Mouse (Mus musculus) embryo, embryonic 11 days (tissue): ENCODE measurements around the gene Jmy.
"Not testable (repeated sequence)": the region's sequence is repeated elsewhere in the genome, so short reads cannot be mapped to it uniquely, and the experiment has no call there.

Experiments used
- DNase-seq: peaks from one replicate; pipeline ENCODE4 v3.0.0-alpha.2; 2015

Jmy gene

DNA sequence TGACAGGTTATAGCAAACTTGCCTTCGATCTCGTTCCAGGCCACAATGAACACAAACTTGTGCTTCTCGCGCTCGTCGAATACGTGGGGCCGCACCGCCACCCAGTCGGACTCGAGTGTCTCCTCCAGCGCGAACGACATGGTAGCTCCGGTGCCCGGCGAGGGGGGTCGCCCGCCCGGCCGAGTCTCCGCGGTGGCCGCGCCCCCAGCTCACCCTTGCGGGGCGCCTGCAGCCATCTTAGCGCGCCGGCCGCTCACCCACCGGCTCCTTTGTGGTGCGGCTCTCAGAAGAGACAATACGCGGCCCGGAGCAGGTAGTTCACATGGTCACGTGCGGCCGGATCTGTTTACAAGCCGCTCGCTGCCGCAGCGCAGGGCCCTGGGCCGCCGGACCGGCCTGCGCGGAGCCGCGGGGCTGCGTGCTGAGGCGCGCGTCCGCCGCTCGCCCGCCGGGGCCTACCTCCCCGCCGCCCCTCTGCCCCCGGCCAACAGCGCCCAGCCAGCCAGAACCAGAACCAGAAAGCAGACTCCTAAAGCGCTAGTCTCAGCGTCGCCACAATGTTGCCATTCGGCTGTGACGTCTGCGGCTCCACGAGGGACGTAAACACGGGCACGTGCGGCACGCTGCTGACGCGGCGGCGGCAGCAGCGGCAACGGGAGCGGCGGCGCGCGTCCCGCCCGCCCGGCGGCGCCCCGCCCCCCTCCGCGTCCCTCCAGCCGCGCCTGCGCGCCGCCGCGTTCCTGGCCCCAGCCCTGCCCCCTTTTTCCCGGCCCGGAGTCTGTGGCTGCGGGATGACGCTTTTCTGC lies at the start of gene Jmy:
Gene Jmy, minus strand, starts transcription at position 642 of the 806 bp plus-strand sequence.
- peak; percentile 94 for DNase-seq

DNA sequence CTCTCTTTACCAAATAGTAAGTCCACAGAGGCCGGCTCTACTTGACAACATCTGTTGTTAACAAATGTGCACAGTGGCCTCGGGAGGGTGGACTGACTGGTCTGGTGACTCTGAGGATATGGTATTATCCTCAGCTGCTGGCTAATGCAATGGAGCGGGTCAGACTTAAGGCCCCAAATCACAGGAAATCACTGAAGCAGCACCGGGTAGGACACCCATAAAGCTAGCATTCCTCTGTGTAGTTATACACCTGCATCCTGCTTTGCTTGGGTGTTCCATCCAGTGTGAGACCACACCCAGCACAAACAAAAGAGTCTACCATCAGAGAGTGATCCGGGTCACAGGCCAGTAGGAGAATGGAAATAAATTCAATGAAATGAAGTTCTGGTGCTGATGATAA lies 48.0 kb upstream of the Jmy start:
- no peak for DNase-seq

DNA sequence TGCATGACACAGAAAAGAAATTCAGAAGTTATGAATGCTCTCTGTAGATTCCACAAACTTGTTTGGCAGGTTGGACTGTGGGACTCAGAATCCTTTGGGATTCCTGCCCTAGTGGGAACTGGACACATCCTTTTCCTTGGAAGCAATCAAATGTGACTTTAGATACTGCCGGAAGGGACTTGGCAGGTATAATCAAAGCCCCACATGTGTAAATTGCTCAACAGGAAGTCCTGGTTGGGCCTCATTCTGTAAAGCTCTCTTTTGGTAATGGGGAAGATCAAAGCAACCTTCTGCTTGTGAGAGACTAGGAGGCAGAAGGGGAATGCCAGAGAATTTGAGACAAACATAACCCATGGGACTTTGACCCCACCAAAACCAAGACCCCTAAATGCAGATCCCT lies 46.4 kb upstream of the Jmy start:
- DNase-seq = no peak

DNA sequence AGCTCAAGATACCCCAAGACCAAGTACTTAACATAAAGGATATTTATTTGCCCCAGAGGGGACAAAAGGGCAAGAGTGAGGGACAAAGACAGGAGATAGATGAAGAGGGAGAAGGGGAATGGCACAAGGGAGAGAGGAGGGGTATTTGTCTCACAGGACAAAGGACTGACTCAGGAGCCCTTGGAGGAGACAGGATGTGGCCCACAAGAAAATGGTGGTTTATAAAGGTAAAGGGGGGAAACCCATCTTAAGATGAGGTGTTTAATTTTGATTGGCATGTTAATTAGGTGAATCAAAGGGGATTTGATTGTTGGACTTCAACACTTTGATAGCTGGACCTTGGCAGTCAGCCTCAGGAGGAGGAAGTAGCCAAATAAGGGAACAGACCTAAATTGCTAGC lies 44.7 kb upstream of the Jmy start:
- DNase-seq = no peak

DNA sequence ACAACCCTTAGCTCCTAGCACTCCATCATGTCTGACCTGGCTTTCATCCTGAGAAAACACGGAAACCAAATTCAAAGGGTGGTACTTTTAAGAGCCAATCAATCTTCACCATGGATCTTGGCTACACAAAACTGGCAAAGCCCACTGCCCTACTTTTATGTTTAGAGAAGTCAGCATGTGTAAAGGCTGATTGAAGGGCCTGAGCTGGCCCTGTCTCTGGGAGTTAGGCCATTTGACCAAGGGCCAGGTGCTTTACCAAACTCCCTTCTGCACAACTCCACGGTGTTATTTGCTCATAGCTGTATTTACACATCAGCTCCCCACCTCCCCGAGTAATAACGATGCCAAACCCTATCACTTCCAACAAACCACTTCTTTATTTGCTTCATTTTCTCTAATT lies 39.7 kb upstream of the Jmy start:
- no peak for DNase-seq

DNA sequence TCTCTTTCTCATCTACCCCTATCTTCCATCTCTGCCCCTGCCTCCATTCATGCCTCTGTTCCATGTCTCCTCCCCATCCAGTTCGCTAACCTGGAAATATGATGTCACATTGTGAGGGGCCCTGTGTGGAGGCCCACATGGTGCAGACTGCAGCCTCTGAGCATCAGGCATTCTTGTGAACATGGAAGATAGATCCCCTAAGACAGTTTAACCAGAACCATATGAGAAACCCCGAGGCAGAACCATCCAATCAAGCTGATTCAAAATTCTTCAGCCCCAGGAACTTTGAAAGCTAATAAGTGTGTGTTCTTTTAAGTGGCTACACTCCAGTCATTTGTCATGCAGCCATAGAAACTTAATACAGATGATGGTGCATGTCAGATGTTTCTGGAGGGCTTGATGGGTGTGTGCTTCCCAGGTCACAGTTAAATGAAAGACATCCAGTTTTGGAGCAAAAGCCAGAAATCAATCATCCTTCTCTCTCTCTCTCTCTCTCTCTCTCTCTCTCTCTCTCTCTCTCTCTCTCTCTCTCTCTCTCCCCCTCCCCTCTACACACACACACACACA lies 19.2 kb upstream of the Jmy start:
- DNase-seq = peak; percentile 56

DNA sequence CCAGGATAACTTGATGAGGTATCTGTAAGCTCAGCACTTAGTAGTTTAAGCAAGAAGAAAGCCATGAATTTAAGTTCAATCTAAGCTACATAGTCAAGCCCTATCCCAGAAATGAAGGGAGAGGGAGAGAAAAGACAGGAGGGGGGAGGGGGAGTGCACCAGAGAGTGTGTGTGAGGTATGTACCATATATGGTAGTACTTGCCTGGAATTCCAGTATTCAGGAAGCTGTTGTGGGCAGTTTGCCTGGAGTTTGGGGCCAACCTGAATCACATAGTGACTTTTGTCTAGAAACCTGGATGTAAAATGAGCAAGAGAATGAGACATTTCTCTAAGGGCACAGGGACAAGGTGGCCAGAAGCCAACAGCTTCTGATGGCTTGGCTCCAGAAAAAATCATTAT lies 17.6 kb upstream of the Jmy start:
- DNase-seq = no peak

DNA sequence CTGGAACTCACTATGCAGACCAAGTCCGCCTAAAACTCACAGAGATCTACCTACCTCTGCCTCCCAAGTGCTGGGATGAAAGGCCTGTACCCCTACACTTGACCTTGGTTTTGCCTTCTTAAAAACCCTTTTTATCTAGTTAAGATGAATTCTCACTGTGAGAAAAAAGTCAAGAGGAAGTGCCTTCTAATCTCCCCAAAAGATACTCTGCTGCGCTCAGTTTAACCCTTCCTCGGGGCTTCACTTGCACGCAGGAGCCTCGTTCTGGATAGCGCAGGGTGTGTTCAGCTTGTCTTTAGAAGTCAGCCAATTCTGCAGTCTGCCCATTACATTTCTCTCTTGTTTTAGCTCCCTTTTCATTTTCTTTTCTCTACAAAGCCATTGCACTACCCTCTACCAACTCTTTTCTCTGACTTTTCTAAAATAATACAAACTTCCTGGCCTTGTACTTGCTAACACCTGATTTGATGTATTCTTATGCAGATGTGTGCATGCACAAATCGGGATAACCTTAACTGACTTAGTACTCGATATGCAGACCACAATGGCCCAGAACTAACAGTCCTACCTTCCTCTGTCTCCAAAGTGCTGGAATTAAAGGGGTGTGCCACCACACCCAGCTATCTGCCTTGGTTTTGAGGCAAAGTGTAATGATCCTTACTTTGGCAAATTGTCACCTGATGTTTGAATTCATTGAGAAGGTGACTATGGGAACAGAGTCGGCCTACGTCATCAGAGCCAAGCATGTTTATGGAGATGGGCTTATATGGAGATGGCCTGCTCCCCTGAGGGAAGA lies 14.6 kb upstream of the Jmy start:
- DNase-seq = no peak

DNA sequence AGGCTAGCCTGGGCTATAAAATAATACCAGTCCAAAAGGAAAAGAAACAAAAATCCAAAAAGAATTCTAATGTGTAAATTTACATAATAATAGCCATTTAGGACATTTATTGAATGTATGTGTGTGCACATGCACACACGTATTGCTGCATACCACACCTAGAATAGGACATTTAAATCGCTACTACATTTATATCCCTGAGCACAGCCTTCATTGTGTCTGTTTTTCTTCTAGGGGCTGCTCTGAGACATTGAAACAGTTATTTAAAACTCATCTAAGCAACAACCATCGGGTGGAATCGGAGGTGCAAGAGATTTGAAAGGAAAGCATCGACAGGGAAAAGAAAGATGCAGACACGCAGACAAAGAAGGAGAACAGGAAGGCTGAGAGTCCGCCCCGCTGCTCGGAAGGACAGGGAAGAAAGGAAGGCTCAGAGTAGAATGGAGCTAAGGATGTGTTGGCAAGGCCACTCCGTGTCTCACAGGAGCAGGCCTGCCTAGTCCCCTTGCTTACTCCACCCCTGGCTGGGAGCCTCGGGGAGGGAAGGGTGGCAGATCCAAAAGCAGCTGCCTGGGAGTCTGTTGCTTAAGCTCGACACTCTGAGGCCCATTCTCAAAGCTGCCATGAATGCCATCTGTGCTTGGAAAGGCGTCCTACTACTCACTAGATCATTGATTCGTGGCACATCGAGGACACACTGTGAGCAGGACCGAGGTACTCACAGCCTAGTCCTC lies 11.0 kb upstream of the Jmy start:
- no peak for DNase-seq

DNA sequence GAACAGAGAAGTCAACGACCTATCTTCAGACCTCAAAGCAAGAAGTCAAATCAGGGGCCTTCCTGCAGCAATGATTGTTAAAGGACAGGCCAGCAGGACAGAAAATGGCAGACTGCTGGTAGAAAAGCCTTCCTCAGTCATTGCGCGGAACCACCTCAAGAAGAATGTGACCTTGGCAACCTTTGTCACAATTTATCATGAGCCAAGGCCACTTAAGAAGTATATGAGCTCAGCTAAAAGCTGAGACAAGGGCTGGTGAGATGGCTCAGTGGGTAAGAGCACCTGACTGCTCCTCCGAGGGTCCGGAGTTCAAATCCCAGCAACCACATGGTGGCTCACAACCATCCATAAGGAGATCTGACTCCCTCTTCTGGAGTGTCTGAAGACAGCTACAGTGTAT lies 7.3 kb upstream of the Jmy start:
- not testable (repeated sequence) for DNase-seq

DNA sequence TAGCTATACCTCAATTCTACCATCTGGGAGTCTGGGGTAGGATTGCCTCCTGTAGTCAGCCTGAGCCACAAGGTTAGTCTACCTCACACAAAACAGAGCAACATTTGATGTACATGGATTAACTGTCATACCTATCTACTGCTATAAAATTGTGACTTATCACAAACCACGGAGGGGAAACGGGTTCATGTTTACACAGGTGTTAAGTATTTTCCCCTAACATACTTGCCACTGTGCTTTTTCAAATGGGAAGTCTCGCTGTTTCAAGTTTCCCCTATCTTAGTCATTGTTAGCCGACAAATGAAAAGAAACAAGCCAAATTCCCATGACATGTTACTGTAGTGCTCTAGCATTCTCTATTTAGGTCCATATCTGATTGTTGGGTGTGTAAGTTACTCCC lies 2.1 kb upstream of the Jmy start:
- no peak for DNase-seq

DNA sequence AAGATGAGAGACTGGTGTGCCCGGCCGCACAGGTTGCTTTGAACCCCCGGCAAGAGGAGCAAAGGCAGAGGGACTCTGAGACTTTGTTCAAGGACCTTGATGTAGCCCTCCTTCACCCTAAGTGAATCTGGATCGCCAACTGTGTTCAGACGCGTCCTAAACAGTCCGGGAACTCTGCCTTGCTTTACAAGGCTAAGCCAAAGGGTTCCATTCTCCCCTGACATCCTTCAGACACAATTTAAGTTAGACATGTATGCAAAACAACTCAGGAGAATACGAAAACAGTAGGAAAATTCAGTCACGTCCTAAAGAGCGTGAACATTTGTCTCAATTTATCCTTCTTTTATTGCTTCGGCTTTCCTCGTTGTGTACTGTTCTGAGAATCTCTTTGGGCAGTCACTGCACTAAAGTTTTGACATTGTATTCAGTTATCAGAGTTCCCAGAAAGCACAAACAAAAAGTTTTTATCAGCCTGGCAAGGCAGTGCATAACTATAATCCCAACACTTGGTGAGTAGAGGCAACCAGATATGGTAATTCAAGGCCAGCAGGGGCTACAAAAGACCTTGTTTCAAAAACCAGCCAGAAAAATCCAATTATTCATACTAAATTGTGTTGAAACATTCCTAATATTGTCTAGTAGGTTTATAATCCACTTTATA lies 495 bp upstream of the Jmy start:
- DNase-seq = no peak

DNA sequence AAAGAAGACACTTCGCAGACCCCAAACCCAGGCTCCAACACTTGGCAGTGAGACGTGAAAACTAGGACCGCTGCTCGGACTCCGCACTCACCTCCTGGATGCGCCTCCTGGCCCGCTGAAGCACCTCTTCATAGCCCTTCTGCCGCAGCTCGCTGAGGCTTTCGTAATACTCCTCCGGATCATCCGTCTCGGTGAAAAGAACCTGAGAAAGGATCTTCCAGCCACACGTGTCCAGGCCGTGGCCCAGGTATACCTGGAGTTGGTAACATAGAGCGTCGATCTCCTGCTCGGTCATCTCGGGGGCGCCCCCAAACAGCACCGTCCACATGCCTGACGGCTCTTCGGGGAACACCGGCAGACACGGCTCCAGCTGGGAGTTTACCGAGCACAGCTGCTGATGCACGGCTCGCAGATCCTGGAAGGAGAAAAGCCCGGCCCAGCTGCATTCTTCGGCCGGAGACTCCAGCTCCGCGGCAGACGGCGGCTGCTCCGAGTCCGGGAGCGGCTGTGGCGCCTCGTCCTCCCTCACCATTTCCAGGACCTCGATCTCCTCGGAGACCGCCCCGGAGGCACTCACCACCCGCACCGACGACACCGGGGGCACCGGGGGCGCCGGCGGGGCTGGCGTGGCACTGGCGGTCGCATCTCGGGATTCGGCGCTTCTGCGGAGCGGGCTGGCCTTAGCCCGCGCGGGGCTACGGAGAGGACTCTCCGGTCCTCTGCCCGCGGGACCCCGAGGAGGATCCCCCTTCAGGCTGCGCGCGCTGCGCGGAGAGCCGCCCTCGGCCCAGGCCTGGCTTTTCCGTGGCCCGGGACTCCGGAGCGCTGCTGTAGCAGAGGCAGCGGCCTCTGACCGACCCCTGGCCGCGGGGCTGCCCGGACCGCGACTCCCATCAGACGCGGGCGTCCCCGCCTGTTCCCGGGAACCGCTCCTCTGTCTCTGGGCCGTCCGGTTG lies 1.1 kb downstream of the Jmy start:
- DNase-seq = peak; percentile 63

DNA sequence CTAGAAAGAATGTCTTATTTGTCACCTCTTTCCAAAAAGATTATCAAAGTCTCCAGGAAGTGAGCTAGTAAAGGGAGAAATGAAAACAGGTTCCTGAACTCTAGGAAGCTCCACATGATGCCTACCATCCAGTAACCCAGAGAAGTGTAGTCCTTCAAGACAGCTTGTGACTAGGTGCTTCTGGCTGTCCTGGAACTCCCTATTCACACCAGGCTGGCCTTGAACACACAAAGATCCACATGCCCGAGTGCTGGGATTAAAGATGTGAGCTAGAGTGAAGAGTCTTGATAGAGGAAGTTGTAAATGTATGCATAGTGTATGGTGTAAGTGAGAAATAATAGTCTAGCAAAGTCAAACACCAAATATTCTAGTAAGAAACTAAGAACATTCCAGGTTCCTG lies 2.6 kb downstream of the Jmy start:
- DNase-seq = no peak

DNA sequence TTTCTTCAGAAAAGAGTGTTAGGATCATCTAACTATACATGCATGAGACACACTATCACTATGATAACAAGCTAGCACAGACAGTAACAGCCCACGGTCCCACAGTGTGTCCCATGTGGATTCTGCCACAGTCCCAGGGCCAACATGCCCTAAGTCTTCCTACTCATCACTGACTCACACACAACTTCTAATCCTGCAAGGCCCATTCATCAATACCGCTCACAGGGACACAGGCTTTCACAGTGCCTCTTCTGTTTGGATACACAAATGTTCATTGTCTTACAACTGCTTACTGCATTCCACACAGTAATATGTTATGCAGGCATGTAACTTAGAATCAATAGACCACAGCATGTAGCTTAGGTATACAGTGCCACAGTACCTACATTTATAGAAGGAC lies 11.1 kb downstream of the Jmy start:
- DNase-seq = no peak

DNA sequence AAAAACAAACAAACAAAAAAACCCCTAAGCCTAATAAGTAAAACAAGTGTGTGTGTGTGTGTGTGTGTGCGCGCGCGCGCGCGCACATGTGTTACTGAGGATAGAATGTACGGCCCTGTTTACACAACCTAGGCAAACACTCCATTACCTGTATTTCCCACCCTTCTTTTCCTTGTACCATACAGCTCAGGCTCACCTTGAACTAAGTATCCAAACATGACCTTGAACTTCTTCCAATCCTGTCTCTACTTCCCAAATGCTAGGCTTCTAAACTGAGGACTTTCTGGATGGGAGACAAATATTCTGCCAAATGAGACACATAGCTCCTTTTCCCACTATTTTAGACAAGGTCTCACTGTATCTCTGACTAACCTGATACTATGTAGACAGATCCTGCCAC lies 11.9 kb downstream of the Jmy start:
- DNase-seq = no peak

DNA sequence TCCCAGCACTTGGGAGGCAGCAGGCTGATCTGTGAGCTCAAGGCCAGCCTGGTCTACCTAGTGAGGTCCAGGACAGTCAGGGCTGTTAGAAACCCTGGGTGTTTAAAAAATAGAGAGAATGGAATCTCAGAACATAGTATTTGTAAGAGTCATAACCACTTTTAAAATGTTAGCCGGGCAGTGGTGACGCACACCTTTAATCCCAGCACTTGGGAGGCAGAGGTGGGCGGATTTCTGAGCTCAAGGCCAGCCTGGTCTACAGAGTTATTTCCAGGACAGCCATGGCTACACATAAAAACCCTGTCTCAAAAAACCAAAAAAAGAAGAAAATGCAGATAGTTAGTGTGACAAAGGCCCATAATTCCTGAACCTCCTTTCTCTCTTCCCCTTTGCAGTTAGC lies 15.3 kb downstream of the Jmy start:
- no peak for DNase-seq

DNA sequence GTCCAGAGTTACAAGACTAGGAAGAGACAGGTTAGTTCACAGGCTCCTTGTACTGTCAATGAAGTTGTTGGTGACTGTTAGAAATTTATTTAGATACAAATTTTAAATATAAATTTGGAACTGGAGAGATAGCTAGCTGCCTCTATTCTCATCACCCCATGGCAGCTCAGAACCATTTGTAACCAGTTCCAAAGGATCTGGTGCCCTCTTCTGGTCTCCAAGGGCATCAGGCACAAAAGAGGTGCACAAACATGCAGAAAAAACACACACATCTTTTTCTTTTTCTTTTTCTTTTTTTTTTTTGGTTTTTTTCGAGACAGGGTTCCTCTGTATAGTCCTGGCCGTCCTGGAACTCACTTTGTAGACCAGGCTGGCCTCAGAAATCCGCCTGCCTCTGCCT lies 18.5 kb downstream of the Jmy start:
- DNase-seq = no peak

DNA sequence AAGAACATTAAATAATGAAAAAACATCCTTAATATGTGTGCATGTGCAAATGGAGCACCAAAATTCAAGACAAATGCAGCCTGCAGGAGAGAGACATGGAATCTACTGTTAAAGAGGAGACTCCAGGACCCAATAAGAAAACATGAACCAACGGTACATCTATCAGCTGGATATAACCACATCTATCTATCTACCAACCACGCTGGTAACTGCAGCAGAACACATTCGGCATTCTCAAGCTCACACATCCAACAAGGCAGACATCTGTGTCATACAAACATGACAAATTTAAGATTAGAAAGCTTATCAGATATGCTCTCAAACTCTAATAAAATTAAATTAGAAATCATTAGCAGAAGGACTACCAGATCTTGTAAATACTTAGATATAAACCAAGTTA lies 21.3 kb downstream of the Jmy start:
- no peak for DNase-seq

DNA sequence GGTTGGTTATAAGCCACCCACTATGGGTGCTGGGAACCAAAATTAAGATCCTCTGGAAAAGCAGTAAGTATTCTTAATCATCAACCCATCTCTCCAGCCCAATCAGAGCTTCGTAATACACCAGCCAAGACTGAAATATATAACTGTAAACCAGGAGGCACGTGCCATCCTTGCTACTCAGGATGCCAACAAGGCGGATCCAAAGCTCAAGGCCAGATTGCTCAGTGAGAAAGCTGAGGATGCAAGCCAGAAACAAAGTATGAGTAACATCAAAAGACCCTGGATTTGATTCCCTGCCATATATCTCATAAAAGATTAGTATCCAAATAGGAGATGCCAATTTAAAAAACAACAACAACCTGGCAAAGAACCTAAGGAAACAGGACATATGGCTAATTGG lies 31.3 kb downstream of the Jmy start:
- no peak for DNase-seq

DNA sequence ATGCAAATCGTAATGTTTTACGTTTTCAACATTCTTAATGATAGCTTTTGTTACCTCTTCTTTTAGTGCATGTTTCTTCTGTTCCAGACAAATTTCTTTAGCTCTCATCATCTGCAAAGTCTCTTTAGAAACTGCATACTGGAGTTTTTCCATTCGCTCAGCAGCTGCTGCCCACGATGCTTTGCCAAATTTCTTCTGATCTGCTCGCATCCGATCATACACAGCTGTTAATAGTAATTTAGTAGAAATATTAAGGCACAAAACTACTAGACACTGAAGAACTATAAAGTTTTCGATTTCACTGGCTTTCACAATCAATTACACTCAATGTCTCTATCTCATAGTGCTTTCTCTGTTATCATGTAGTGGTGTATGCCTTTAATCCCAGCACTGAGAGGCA lies 40.0 kb downstream of the Jmy start:
- DNase-seq = no peak

DNA sequence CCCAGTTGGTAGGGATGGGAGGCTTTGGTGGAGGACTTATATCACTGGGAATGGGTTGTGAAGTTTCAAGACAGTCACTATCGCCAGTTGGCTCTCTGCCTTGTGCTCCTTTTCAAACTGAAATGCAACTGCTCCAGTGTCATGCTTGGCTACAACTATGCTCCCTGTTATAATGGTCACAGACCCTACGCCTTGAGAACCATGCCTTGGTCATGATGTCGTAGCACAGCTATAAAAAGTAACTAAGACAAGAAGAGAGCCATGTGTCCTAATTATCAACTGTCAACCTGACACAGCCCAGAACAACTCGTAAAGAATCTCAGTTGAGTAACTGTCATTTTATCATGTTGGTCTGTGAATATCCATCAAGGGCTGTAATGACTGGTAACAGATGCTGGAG lies 41.0 kb downstream of the Jmy start:
- DNase-seq = no peak
